Comparison of ENCODE assay signal across 17 mouse cellular contexts in the genomic region with DNA sequence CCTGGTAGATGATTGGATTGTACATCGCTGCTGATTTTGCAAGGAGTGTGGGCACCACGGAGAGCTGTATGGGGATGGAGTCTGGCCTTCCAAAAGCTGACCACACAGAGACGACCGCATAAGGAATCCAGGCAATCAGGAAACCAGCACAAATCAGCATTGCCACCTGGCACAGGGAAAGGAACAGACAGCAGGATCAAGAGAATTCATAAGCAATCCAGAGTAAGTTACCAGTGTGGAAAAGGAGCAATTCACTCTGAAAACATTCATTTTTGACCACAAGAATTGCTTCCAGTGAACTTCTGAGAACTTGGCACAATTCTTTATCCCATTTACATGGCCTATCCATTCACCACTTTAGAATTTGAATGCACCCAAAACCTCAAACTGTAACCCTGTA. TPM values are rescaled to one million over a fixed set of nuclear protein-coding genes. Genes with fewer than 3 reads are reported as not detected.
"Had no signal": no experiment of that assay in that cellular context is flagged by ENCODE, and none has a peak within 500 bp of the region (broad histone marks: within the 10 kb centered on the region; RNA-seq: fewer than 3 reads in every experiment).

No protein-coding gene starts in this region.

- H3K27ac ChIP-seq: limb, embryonic 12.5 days; liver, embryonic 13.5 days; lung, embryonic 15.5 days; midbrain, embryonic 12.5 days; stomach, postnatal 0 days had no signal

- H3K27me3 ChIP-seq: limb, embryonic 12.5 days; liver, embryonic 13.5 days; lung, embryonic 15.5 days; midbrain, embryonic 12.5 days had no signal

- H3K4me1 ChIP-seq: liver, embryonic 13.5 days; lung, embryonic 15.5 days had no signal

- ATAC-seq: liver, postnatal 0 days; midbrain, embryonic 16.5 days had no signal

- H3K4me3 ChIP-seq: limb, embryonic 12.5 days; liver, embryonic 13.5 days; lung, embryonic 15.5 days; midbrain, embryonic 12.5 days had no signal

- H3K4me2 ChIP-seq: limb, embryonic 12.5 days; liver, embryonic 13.5 days; lung, embryonic 15.5 days; midbrain, embryonic 12.5 days had no signal

- DNase-seq: kidney, postnatal 25 days; layer of hippocampus, adult 9-11 months; layer of hippocampus, postnatal 36 days; liver; liver, embryonic 13.5 days; liver, postnatal 0 days; lung, postnatal 14 days; right cerebral cortex, postnatal 25 days had no signal

- H3K9ac ChIP-seq: limb, embryonic 12.5 days; liver, embryonic 13.5 days; liver, postnatal 0 days; lung, embryonic 15.5 days; midbrain, embryonic 12.5 days had no signal

- H3K9me3 ChIP-seq: limb, embryonic 12.5 days; liver, embryonic 13.5 days; lung, embryonic 15.5 days; midbrain, embryonic 12.5 days had no signal

- H3K36me3 ChIP-seq: limb, embryonic 12.5 days; liver, embryonic 13.5 days; lung, embryonic 15.5 days; midbrain, embryonic 12.5 days had no signal

RNA-seq across cellular contexts. Expression of gene Opn5, which starts 30.6 kb away (rescaled TPM):
- total RNA-seq: layer of hippocampus, postnatal 36 days; left cerebral cortex, adult 8-10 months; left cerebral cortex, postnatal 36 days; megakaryocyte-erythroid progenitor cell, adult 5-6 weeks had no signal
- polyA plus RNA-seq: limb, embryonic 12.5 days; liver, embryonic 13.5 days; liver, postnatal 0 days; lung, embryonic 15.5 days; small intestine, adult 2 months; stomach, postnatal 0 days had no signal
